Mouse (Mus musculus): Measurements from ENCODE around the gene Rhbg.

- TF ChIP-seq CTCF (IDR thresholded peaks at IDR 0.05; ENCODE audit: borderline replicate concordance, extremely low read depth, insufficient read depth, insufficient read length) = 0 out of 2 replicates have a peak, but pooled peaks have one; percentile 8
- peak; percentile 90; the same call in 1 of the 2 replicates for TF ChIP-seq POLR2A (IDR thresholded peaks at IDR 0.05; ENCODE audit: borderline replicate concordance, extremely low read depth, insufficient read depth, insufficient read length, poor library complexity, severe bottlenecking)
Observed at GRCm38 (mm10) chr3:88214197-88214938, 40.1 kb downstream of the Rhbg start.
